Mouse (Mus musculus): ENCODE data around the gene Fbxo2.

Fbxo2 gene

GRCm38 (mm10) chr4:148160436-148161390 lies at the start of gene Fbxo2, which contains the start of gene Fbxo44:
TSS of gene Fbxo2 (plus strand) at chr4:148160621.
TSS of gene Fbxo44 (minus strand) at chr4:148160482.
- in situ Hi-C loops (cut with MboI, MseI) = loop anchor here (5.0 to 10.0 kb wide), 3 partner anchors 46 to 442 kb away; partner anchors contain the start of genes Masp2 (in 1 of the 2) and Srm (in 1 of the 2)

- in situ Hi-C loops (cut with MboI, MseI) = loop anchor here (5.0 to 10.0 kb wide), 2 partner anchors 52 to 55 kb away; partner anchors contain the start of genes Fbxo2 (in 1 of the 2) and Fbxo44 (in 1 of the 2)
Measured at GRCm38 (mm10) chr4:148112519-148112918, 47.9 kb upstream of the Fbxo2 start.

- in situ Hi-C loops (cut with MboI, MseI) = loop anchor here (5.0 to 10.0 kb wide), 3 partner anchors 50 to 137 kb away; partner anchors contain the start of genes Fbxo2 (in 1 of the 2) and Fbxo44 (in 1 of the 2)
Measured at GRCm38 (mm10) chr4:148114758-148115391, 45.5 kb upstream of the Fbxo2 start.

GRCm38 (mm10) chr4:148115467-148115866 lies 45.0 kb upstream of the Fbxo2 start:
- in situ Hi-C loops (cut with MboI, MseI) = loop anchor here in 1 of 2 experiments (5.0 to 10.0 kb wide), 2 partner anchors 49 to 137 kb away; partner anchors contain the start of genes Fbxo2 and Fbxo44

GRCm38 (mm10) chr4:148116657-148117056 lies 43.8 kb upstream of the Fbxo2 start:
- in situ Hi-C loops (cut with MboI, MseI) = loop anchor here in 1 of 2 experiments (5.0 to 10.0 kb wide), 2 partner anchors 48 to 136 kb away; partner anchors contain the start of genes Fbxo2 and Fbxo44

GRCm38 (mm10) chr4:148117392-148117791 lies 43.0 kb upstream of the Fbxo2 start:
- in situ Hi-C loops (cut with MboI, MseI) = loop anchor here in 1 of 2 experiments (5.0 to 10.0 kb wide), 2 partner anchors 47 to 135 kb away; partner anchors contain the start of genes Fbxo2 and Fbxo44

- in situ Hi-C loops (cut with MboI, MseI) = loop anchor here in 1 of 2 experiments (5.0 to 10.0 kb wide), 2 partner anchors 45 to 133 kb away; partner anchors contain the start of genes Fbxo2 and Fbxo44
Measured at GRCm38 (mm10) chr4:148119578-148119977, 40.8 kb upstream of the Fbxo2 start.

- in situ Hi-C loops (cut with MboI, MseI) = no loop called here
Measured at GRCm38 (mm10) chr4:148120555-148120954, 39.9 kb upstream of the Fbxo2 start.

- in situ Hi-C loops (cut with MboI, MseI) = no loop called here
Measured at GRCm38 (mm10) chr4:148121362-148121761, 39.1 kb upstream of the Fbxo2 start.

GRCm38 (mm10) chr4:148121982-148122693 lies 38.3 kb upstream of the Fbxo2 start:
- in situ Hi-C loops (cut with MboI, MseI) = no loop called here

GRCm38 (mm10) chr4:148122694-148123066 lies 37.7 kb upstream of the Fbxo2 start:
- in situ Hi-C loops (cut with MboI, MseI) = no loop called here

- in situ Hi-C loops (cut with MboI, MseI) = no loop called here
Measured at GRCm38 (mm10) chr4:148128241-148128640, 32.2 kb upstream of the Fbxo2 start.

GRCm38 (mm10) chr4:148128672-148129071 lies 31.7 kb upstream of the Fbxo2 start:
- in situ Hi-C loops (cut with MboI, MseI) = no loop called here

GRCm38 (mm10) chr4:148130133-148130532 lies 30.3 kb upstream of the Fbxo2 start, which contains the start of gene Mad2l2:
TSS of gene Mad2l2 (plus strand) at chr4:148130384.
- in situ Hi-C loops (cut with MboI, MseI) = no loop called here

- in situ Hi-C loops (cut with MboI, MseI) = no loop called here
Measured at GRCm38 (mm10) chr4:148130561-148131413, 29.6 kb upstream of the Fbxo2 start, which contains the start of gene Draxin. TSS of gene Draxin (minus strand) at chr4:148130698.

GRCm38 (mm10) chr4:148131497-148132081 lies 28.8 kb upstream of the Fbxo2 start:
- in situ Hi-C loops (cut with MboI, MseI) = no loop called here

- in situ Hi-C loops (cut with MboI, MseI) = no loop called here
Measured at GRCm38 (mm10) chr4:148134988-148135387, 25.4 kb upstream of the Fbxo2 start.

- in situ Hi-C loops (cut with MboI, MseI) = no loop called here
Measured at GRCm38 (mm10) chr4:148137503-148137902, 22.9 kb upstream of the Fbxo2 start.

GRCm38 (mm10) chr4:148139767-148140097 lies 20.7 kb upstream of the Fbxo2 start:
- in situ Hi-C loops (cut with MboI, MseI) = no loop called here
